Mouse (Mus musculus) limb, embryonic 14.5 days (tissue): ENCODE data around the gene Nfyb. TPM values are rescaled to one million over a fixed set of nuclear protein-coding genes. Genes with fewer than 3 reads are reported as not detected.
A peak's percentile ranks its signal among the peaks of the same experiment; 100 is the strongest.

Source experiments
- ATAC-seq: fragments of 200-750 bp; cut with Nextera tagmentation; 2 replicates; pipeline ENCODE4 v1.8.0; 2017; ENCODE audit warnings: low read depth, moderate number of reproducible peaks, moderate TSS enrichment; ENCODE audit not compliant: low FRiP score
- DNase-seq: peaks from one replicate; pipeline ENCODE4 v3.0.0-alpha.2; 2015; ENCODE audit warnings: low spot score
- H3K27ac ChIP-seq: fragments of 300-500 bp; sonication (generic); replicated peaks from 2 replicates; pipeline ENCODE4 v1.5.1; 2014; ENCODE audit warnings: low read depth, mild to moderate bottlenecking, low read length, moderate library complexity, mixed read lengths
- H3K27me3 ChIP-seq: fragments of 300-500 bp; sonication (generic); 2 replicates; pipeline ENCODE4 v1.6.1; 2014; ENCODE audit warnings: low read length, mixed read lengths; ENCODE audit not compliant: control insufficient read depth, insufficient read depth
- H3K36me3 ChIP-seq: fragments of 300-500 bp; sonication (generic); 2 replicates; pipeline ENCODE4 v1.6.1; 2014; ENCODE audit warnings: mild to moderate bottlenecking, low read length, moderate library complexity, mixed read lengths; ENCODE audit not compliant: control insufficient read depth, insufficient read depth
- H3K4me1 ChIP-seq: fragments of 300-500 bp; sonication (generic); 2 replicates; pipeline ENCODE4 v1.6.1; 2014; ENCODE audit warnings: antibody characterized with exemption, low read length, mixed read lengths; ENCODE audit not compliant: control insufficient read depth, insufficient read depth
- H3K4me2 ChIP-seq: fragments of 300-500 bp; sonication (generic); replicated peaks from 2 replicates; pipeline ENCODE4 v1.6.1; 2014; ENCODE audit warnings: low read depth, mild to moderate bottlenecking, low read length, moderate library complexity; ENCODE audit not compliant: severe bottlenecking
- H3K4me3 ChIP-seq: fragments of 300-500 bp; sonication (generic); replicated peaks from 2 replicates; pipeline ENCODE4 v1.5.1; 2014; ENCODE audit warnings: low read length
- H3K9ac ChIP-seq: fragments of 300-500 bp; sonication (generic); 2 replicates; pipeline ENCODE4 v1.6.1; 2014; ENCODE audit warnings: mild to moderate bottlenecking, low read depth, low read length, moderate library complexity; ENCODE audit not compliant: severe bottlenecking
- H3K9me3 ChIP-seq: fragments of 300-500 bp; sonication (generic); 2 replicates; pipeline ENCODE4 v1.6.1; 2016; ENCODE audit warnings: low read length; ENCODE audit not compliant: control insufficient read depth
- POLR2A ChIP-seq: fragments of 200-500 bp; IDR thresholded peaks from 2 replicates; pipeline ENCODE4 v1.8.0; 2012; ENCODE audit warnings: inconsistent platforms, mild to moderate bottlenecking, moderate library complexity, borderline replicate concordance; ENCODE audit not compliant: insufficient read depth, insufficient read length; ENCODE audit errors: extremely low read depth
- WGBS: fragments of 180-500 bp; shearing (Covaris S2); extraction: QIAGEN DNeasy Blood & Tissue Kit; methylation state at CpG from one replicate; pipeline ENCODE4 v1.1.7; 2014; 5-methylcytosine and 5-hydroxymethylcytosine counted together
- polyA plus RNA-seq, 2 experiments: library from polyadenylated mRNA; depleted of rRNA in 1 of 2; stranded (reverse) in 1 of 2; unstranded in 1 of 2; fragments of >200 nt; fragmentation: Nextera tagmentation in 1 of 2; extraction: Ambion mirVana in 1 of 2; gene quantifications; 2 replicates each; pipeline versions ENCODE4 v1.2.1 to v1.2.3; 2012 to 2014

Nfyb gene
- polyA plus RNA-seq, 2 experiments: 41.0 to 41.3 TPM

DNA sequence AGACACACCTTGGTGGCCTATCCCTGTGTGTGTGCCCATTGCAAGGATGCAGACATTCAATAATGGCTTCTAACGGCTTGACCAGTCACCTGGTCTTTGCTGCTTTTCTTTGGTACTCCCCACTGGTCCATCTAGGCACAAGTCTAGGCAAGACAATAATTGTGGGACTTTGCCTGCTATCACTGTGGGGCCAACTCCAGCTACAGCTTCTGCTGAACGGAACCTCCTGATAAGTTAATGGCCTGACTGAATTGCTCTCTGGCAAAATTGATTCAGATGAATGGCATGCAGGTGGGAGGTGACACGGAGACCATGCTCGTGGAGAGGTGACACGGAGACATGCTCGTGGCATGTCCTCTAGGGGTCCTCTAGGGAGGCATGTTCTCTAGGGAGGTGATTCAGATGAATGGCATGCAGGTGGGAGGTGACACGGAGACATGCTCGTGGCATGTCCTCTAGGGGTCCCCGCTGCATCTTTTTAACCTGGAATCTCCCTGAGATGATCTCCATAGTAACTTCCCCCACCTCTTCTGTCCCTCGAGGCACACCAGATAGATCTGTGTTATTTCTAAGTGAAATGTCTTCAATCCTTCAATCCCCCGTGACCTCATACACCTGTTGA is 34.5 kb upstream of the Nfyb start:
- no peak for DNase-seq
- no peaks in the 10 kb centered on the region for H3K9me3 ChIP-seq
- WGBS: 52% methylated on average over 11 of the region's 11 CpGs
- no peak overlapping the region for H3K4me3 ChIP-seq
- H3K36me3 ChIP-seq: no peaks in the 10 kb centered on the region
- no peak overlapping the region for H3K27ac ChIP-seq
- H3K27me3 ChIP-seq: no peaks in the 10 kb centered on the region
- peaks cover 13% of the 10 kb centered on the region for H3K4me1 ChIP-seq
- no peak overlapping the region for H3K4me2 ChIP-seq
- TF ChIP-seq POLR2A: no peak
- ATAC-seq: no peak
- no peak overlapping the region for H3K9ac ChIP-seq

DNA sequence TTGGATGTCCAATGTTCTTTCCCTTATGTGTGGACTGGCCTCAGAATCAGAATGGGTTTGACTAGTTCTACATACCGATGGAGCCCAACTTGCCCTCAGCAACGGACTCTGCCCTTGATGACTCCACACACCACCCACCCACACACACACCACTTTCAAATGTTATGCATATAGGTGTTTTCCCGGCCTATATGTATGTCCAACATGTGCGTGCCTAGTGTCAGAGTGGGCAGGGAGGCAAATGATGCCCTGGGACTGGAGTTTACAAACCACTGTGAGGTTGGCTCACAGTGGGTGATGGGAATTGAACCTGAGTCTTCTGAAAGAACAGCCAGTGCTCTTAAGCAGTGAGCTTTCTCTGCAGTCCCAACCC is 33.2 kb upstream of the Nfyb start:
- DNase-seq: no peak
- no peak overlapping the region for H3K4me3 ChIP-seq
- peaks cover 13% of the 10 kb centered on the region for H3K4me1 ChIP-seq
- no peaks in the 10 kb centered on the region for H3K9me3 ChIP-seq
- no peak overlapping the region for H3K9ac ChIP-seq
- no peak overlapping the region for H3K4me2 ChIP-seq
- ATAC-seq: no peak
- WGBS: 83% methylated on average over 4 of the region's 4 CpGs
- no peaks in the 10 kb centered on the region for H3K27me3 ChIP-seq
- peak overlapping the region; percentile 71; the same call in 1 of the 2 replicates for H3K27ac ChIP-seq
- no peak for TF ChIP-seq POLR2A
- H3K36me3 ChIP-seq: no peaks in the 10 kb centered on the region

DNA sequence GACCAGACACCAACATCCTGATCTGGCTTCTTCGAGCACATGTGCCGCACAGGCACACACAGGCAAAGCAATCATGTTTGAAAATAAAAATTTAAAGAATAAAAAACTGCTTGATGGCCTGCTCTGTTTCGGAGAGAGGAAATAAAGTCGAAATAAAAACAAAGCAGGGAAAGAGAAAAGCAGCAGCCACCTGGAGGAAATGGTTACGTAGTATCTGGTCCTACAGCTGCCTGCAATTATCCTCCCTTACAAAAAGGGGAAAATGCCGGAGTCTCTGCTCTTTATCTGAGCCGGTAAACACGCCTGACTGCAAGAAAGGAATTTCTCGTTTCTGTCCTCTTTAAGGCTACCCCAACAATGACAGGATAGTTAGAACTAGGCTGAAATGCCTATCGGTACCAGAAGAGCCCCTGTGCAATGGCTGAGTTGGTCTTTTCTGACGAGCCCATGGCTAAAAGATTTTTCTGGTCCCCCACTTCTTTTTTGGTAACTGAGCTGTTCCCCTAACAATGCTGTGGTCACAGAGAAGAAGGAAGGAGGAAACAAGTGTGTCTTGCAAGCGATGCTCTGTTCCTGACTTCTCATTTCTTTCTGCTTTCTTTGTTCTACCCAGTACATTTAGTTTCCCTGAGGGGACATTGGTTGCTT is 32.7 kb upstream of the Nfyb start:
- peak overlapping the region; percentile 71 for H3K27ac ChIP-seq
- DNase-seq (peak; percentile 34), ATAC-seq (peak; percentile 23; the same call in 1 of the 2 replicates)
- H3K4me1 ChIP-seq: peaks cover 13% of the 10 kb centered on the region
- no peak overlapping the region for H3K4me3 ChIP-seq
- no peaks in the 10 kb centered on the region for H3K27me3 ChIP-seq
- TF ChIP-seq POLR2A: no peak
- no peaks in the 10 kb centered on the region for H3K36me3 ChIP-seq
- WGBS: 30% methylated on average over 12 of the region's 12 CpGs
- peak overlapping the region; percentile 36; the same call in 1 of the 2 replicates for H3K9ac ChIP-seq
- 0 out of 2 replicates have a peak overlapping the region, but pooled peaks have one; percentile 13 for H3K4me2 ChIP-seq
- no peaks in the 10 kb centered on the region; the same call in 1 of the 2 replicates for H3K9me3 ChIP-seq

- Histone ChIP-seq H3K4me2 (peak overlapping the region; percentile 4; the same call in 1 of the 2 replicates), H3K4me3 (no peak overlapping the region), H3K9ac (no peak overlapping the region), H3K36me3 (no peaks in the 10 kb centered on the region), H3K4me1 (peaks cover 13% of the 10 kb centered on the region), H3K27me3 (no peaks in the 10 kb centered on the region), H3K9me3 (no peaks in the 10 kb centered on the region; the same call in 1 of the 2 replicates), H3K27ac (0 out of 2 replicates have a peak overlapping the region, but pooled peaks have one; percentile 71)
- 41% methylated on average over 8 of the region's 8 CpGs for WGBS
- no peak for DNase-seq
- ATAC-seq: no peak; the same call in 1 of the 2 replicates
- no peak for TF ChIP-seq POLR2A
Observed at GRCm38 (mm10) chr10:82795767-82796166, 31.8 kb upstream of the Nfyb start.

DNA sequence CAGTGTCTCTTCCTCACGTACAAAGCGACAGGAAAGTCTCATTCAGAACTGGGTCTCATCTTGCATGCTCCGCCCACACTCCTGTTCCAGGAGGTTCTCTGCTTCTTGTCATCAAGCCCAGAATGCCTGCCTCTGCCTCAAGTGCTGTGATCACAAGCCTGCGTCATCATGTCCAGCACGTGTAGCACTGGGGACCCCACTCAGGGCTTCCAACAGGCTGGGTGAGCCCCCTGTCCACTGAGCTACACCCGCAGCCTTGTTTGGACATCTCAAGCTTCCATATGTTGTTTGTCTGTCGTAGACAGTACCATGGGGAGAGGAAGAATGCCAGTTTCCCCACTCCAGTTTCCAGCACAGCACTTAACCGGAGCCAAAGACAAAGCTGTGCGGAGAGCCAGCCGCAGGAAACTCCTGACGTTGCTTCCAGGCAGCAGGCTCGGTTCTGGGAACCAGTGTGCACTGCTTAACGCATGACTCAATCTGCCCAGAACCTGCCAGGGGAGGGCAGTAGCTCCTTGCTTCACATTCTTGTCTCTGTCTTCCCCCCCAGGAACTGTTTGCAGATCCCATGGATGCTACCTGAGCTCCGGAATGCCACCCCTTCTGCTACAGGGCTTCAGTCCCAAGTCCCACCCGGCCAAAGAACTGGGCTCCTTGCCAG is 31.3 kb upstream of the Nfyb start:
- Histone ChIP-seq H3K27ac (peak overlapping the region; percentile 61), H3K36me3 (no peaks in the 10 kb centered on the region), H3K4me1 (peaks cover 13% of the 10 kb centered on the region), H3K4me2 (peak overlapping the region; percentile 4; the same call in 1 of the 2 replicates), H3K9ac (no peak overlapping the region), H3K27me3 (no peaks in the 10 kb centered on the region), H3K4me3 (no peak overlapping the region), H3K9me3 (no peaks in the 10 kb centered on the region; the same call in 1 of the 2 replicates)
- DNase-seq (peak; percentile 71), ATAC-seq (peak; percentile 55; the same call in 1 of the 2 replicates)
- 39% methylated on average over 15 of the region's 15 CpGs for WGBS
- TF ChIP-seq POLR2A: no peak
